Mouse (Mus musculus) liver, embryonic 13.5 days (tissue): ENCODE measurements around the gene Elf1. TPM values are rescaled to one million over a fixed set of nuclear protein-coding genes. Genes with fewer than 3 reads are reported as not detected.
A peak's percentile ranks its signal among the peaks of the same experiment; 100 is the strongest.

Experiments used
- ATAC-seq: fragments of 200-750 bp; cut with Nextera tagmentation; 2 replicates; pipeline ENCODE4 v1.8.0; 2017; ENCODE audit warnings: low read depth, mild to moderate bottlenecking, moderate number of reproducible peaks, moderate library complexity
- DNase-seq: peaks from one replicate; pipeline ENCODE4 v3.0.0; 2022
- H3K27ac ChIP-seq: fragments of 300-500 bp; sonication (generic); 2 replicates; pipeline ENCODE4 v1.5.1; 2015; ENCODE audit warnings: moderate library complexity, mild to moderate bottlenecking, inconsistent platforms
- H3K27me3 ChIP-seq: fragments of 300-500 bp; sonication (generic); 2 replicates; pipeline ENCODE4 v1.6.1; 2015; ENCODE audit warnings: mild to moderate bottlenecking, inconsistent platforms
- H3K36me3 ChIP-seq: fragments of 300-500 bp; sonication (generic); 2 replicates; pipeline ENCODE4 v1.6.1; 2015; ENCODE audit warnings: mild to moderate bottlenecking, inconsistent platforms
- H3K4me1 ChIP-seq: fragments of 300-500 bp; sonication (generic); replicated peaks from 2 replicates; pipeline ENCODE4 v1.6.1; 2015; ENCODE audit warnings: inconsistent platforms
- H3K4me2 ChIP-seq: fragments of 300-500 bp; sonication (generic); 2 replicates; pipeline ENCODE4 v1.6.1; 2015; ENCODE audit warnings: inconsistent platforms, mild to moderate bottlenecking, moderate library complexity
- H3K4me3 ChIP-seq: fragments of 300-500 bp; sonication (generic); replicated peaks from 2 replicates; pipeline ENCODE4 v1.5.1; 2015; ENCODE audit warnings: mild to moderate bottlenecking, inconsistent platforms
- H3K9ac ChIP-seq: fragments of 300-500 bp; sonication (generic); 2 replicates; pipeline ENCODE4 v1.6.1; 2015; ENCODE audit warnings: mild to moderate bottlenecking, inconsistent platforms
- H3K9me3 ChIP-seq: fragments of 300-500 bp; sonication (generic); replicated peaks from 2 replicates; pipeline ENCODE4 v1.6.1; 2016; ENCODE audit warnings: inconsistent platforms
- WGBS: fragments of 180-500 bp; shearing (Covaris S2); methylation state at CpG from one replicate; pipeline ENCODE4 v1.1.7; 2015; ENCODE audit not compliant: insufficient replicate concordance; 5-methylcytosine and 5-hydroxymethylcytosine counted together
- polyA plus RNA-seq: library from polyadenylated mRNA; unstranded; fragments of >200 nt; fragmentation: Nextera tagmentation; extraction: Ambion mirVana; gene quantifications from 2 replicates; pipeline ENCODE4 v1.2.1, GENCODE M21; 2015

Elf1 gene
- polyA plus RNA-seq, 1 experiment from 2014 or later, result 11.9 TPM

- Histone ChIP-seq H3K4me2 (peak overlapping the region; percentile 59), H3K27me3 (no peaks in the 10 kb centered on the region), H3K27ac (peak overlapping the region; percentile 80), H3K9me3 (no peaks in the 10 kb centered on the region), H3K4me1 (peaks cover 82% of the 10 kb centered on the region), H3K9ac (peak overlapping the region; percentile 52), H3K4me3 (peak overlapping the region; percentile 43), H3K36me3 (peaks cover 7% of the 10 kb centered on the region)
- DNase-seq, result peak; percentile 61
- 9% methylated on average over 5 of the region's 5 CpGs for WGBS
- peak; percentile 80 for ATAC-seq
These were observed 56.5 kb downstream of the Elf1 start for GRCm38 (mm10) chr14:79537463-79537862.

- peak overlapping the region; percentile 43 for H3K4me3 ChIP-seq
- peak overlapping the region; percentile 59 for H3K4me2 ChIP-seq
- no peak for ATAC-seq
- no peaks in the 10 kb centered on the region for H3K27me3 ChIP-seq
- H3K9ac ChIP-seq, result peak overlapping the region; percentile 52
- H3K9me3 ChIP-seq, result no peaks in the 10 kb centered on the region
- peaks cover 81% of the 10 kb centered on the region for H3K4me1 ChIP-seq
- H3K36me3 ChIP-seq, result peaks cover 7% of the 10 kb centered on the region
- peak overlapping the region; percentile 80 for H3K27ac ChIP-seq
- no peak for DNase-seq
These were observed 56.9 kb downstream of the Elf1 start for GRCm38 (mm10) chr14:79537921-79538320.

GRCm38 (mm10) chr14:79541606-79542005 lies 60.6 kb downstream of the Elf1 start:
- peaks cover 53% of the 10 kb centered on the region for H3K4me1 ChIP-seq

GRCm38 (mm10) chr14:79549343-79549742 lies 68.3 kb downstream of the Elf1 start:
- H3K4me1 ChIP-seq, result peaks cover 25% of the 10 kb centered on the region
- WGBS, result 76% methylated on average over 7 of the region's 7 CpGs
- peaks cover 8% of the 10 kb centered on the region; the same call in 1 of the 2 replicates for H3K36me3 ChIP-seq

More at GRCm38 (mm10) chr14:79541606-79542005, 60.6 kb downstream of the Elf1 start:
- H3K36me3 ChIP-seq, result peaks cover 4% of the 10 kb centered on the region; the same call in 1 of the 2 replicates
- no peaks in the 10 kb centered on the region for H3K27me3 ChIP-seq
- ATAC-seq (no peak), DNase-seq (no peak)
- no peak overlapping the region for H3K9ac ChIP-seq
- H3K4me3 ChIP-seq, result no peak overlapping the region
- 0 out of 2 replicates have a peak overlapping the region, but pooled peaks have one; percentile 21 for H3K27ac ChIP-seq
- H3K4me2 ChIP-seq, result no peak overlapping the region
- H3K9me3 ChIP-seq, result no peaks in the 10 kb centered on the region

GRCm38 (mm10) chr14:79551929-79552328 lies 70.9 kb downstream of the Elf1 start:
- H3K36me3 ChIP-seq, result peaks cover 8% of the 10 kb centered on the region; the same call in 1 of the 2 replicates
- H3K27ac ChIP-seq, result no peak overlapping the region
- WGBS, result 72% methylated on average over 2 of the region's 2 CpGs

More at GRCm38 (mm10) chr14:79549343-79549742, 68.3 kb downstream of the Elf1 start:
- no peak overlapping the region for H3K4me3 ChIP-seq
- H3K9me3 ChIP-seq, result no peaks in the 10 kb centered on the region
- H3K9ac ChIP-seq, result no peak overlapping the region
- no peak overlapping the region for H3K4me2 ChIP-seq
- ATAC-seq, result no peak
- no peak overlapping the region for H3K27ac ChIP-seq
- H3K27me3 ChIP-seq, result no peaks in the 10 kb centered on the region
- no peak for DNase-seq

GRCm38 (mm10) chr14:79552854-79553253 lies 71.9 kb downstream of the Elf1 start:
- ATAC-seq, result peak; percentile 27; the same call in 1 of the 2 replicates
- Histone ChIP-seq H3K4me2 (no peak overlapping the region), H3K9ac (no peak overlapping the region), H3K27ac (no peak overlapping the region), H3K4me3 (no peak overlapping the region), H3K27me3 (no peaks in the 10 kb centered on the region), H3K9me3 (no peaks in the 10 kb centered on the region), H3K4me1 (peaks cover 29% of the 10 kb centered on the region), H3K36me3 (peaks cover 8% of the 10 kb centered on the region; the same call in 1 of the 2 replicates)
- WGBS, result 84% methylated on average over 1 of the region's 1 CpGs
- no peak for DNase-seq

More at GRCm38 (mm10) chr14:79551929-79552328, 70.9 kb downstream of the Elf1 start:
- H3K4me3 ChIP-seq, result no peak overlapping the region
- no peaks in the 10 kb centered on the region for H3K27me3 ChIP-seq
- ATAC-seq (no peak; the same call in 1 of the 2 replicates), DNase-seq (no peak)
- H3K9me3 ChIP-seq, result no peaks in the 10 kb centered on the region
- H3K4me2 ChIP-seq, result no peak overlapping the region
- peaks cover 22% of the 10 kb centered on the region for H3K4me1 ChIP-seq
- H3K9ac ChIP-seq, result no peak overlapping the region

- H3K36me3 ChIP-seq, result peaks cover 29% of the 10 kb centered on the region
- DNase-seq, result no peak
- H3K4me3 ChIP-seq, result no peak overlapping the region
- H3K9ac ChIP-seq, result no peak overlapping the region
- H3K27me3 ChIP-seq, result no peaks in the 10 kb centered on the region
- H3K4me1 ChIP-seq, result peaks cover 15% of the 10 kb centered on the region
- peak overlapping the region; percentile 4 for H3K27ac ChIP-seq
- ATAC-seq, result no peak
- no peak overlapping the region for H3K4me2 ChIP-seq
- WGBS, result 90% methylated on average over 1 of the region's 1 CpGs
- H3K9me3 ChIP-seq, result no peaks in the 10 kb centered on the region
These were observed 76.8 kb downstream of the Elf1 start for GRCm38 (mm10) chr14:79557796-79558195.

GRCm38 (mm10) chr14:79562745-79563144 lies 81.8 kb downstream of the Elf1 start:
- Histone ChIP-seq H3K4me2 (no peak overlapping the region), H3K27me3 (no peaks in the 10 kb centered on the region), H3K4me3 (no peak overlapping the region), H3K4me1 (peaks cover under 1% of the 10 kb centered on the region; the same call in 1 of the 2 replicates), H3K36me3 (peaks cover 61% of the 10 kb centered on the region), H3K9ac (no peak overlapping the region), H3K9me3 (no peaks in the 10 kb centered on the region), H3K27ac (no peak overlapping the region)
- ATAC-seq (peak; percentile 39; the same call in 1 of the 2 replicates), DNase-seq (peak; percentile 38)
- 55% methylated on average over 5 of the region's 5 CpGs for WGBS

GRCm38 (mm10) chr14:79564784-79565183 lies 83.8 kb downstream of the Elf1 start:
- WGBS, result 83% methylated on average over 6 of the region's 6 CpGs
- H3K27me3 ChIP-seq, result no peaks in the 10 kb centered on the region
- H3K4me1 ChIP-seq, result no peaks in the 10 kb centered on the region
- H3K9me3 ChIP-seq, result no peaks in the 10 kb centered on the region
- 0 out of 2 replicates have a peak, but pooled peaks have one; percentile 24 for ATAC-seq
- DNase-seq, result no peak
- no peak overlapping the region for H3K9ac ChIP-seq
- H3K4me3 ChIP-seq, result no peak overlapping the region
- no peak overlapping the region for H3K27ac ChIP-seq
- H3K36me3 ChIP-seq, result peaks cover 79% of the 10 kb centered on the region
- H3K4me2 ChIP-seq, result no peak overlapping the region

- no peaks in the 10 kb centered on the region for H3K27me3 ChIP-seq
- no peak overlapping the region for H3K9ac ChIP-seq
- peaks cover 56% of the 10 kb centered on the region for H3K36me3 ChIP-seq
- ATAC-seq (no peak), DNase-seq (no peak)
- no peaks in the 10 kb centered on the region for H3K4me1 ChIP-seq
- H3K4me3 ChIP-seq, result no peak overlapping the region
- no peaks in the 10 kb centered on the region for H3K9me3 ChIP-seq
- H3K27ac ChIP-seq, result no peak overlapping the region
- 86% methylated on average over 13 of the region's 13 CpGs for WGBS
- H3K4me2 ChIP-seq, result no peak overlapping the region
These were observed 92.6 kb downstream of the Elf1 start for GRCm38 (mm10) chr14:79573482-79574191.

- WGBS, result 93% methylated on average over 1 of the region's 1 CpGs
- Histone ChIP-seq H3K27me3 (no peaks in the 10 kb centered on the region), H3K9ac (no peak overlapping the region), H3K36me3 (peaks cover 54% of the 10 kb centered on the region), H3K4me1 (no peaks in the 10 kb centered on the region), H3K4me3 (no peak overlapping the region), H3K4me2 (no peak overlapping the region), H3K9me3 (no peaks in the 10 kb centered on the region), H3K27ac (no peak overlapping the region)
- ATAC-seq, result no peak
- no peak for DNase-seq
These were observed 93.4 kb downstream of the Elf1 start for GRCm38 (mm10) chr14:79574361-79574760.
